Mouse (Mus musculus) heart, postnatal 0 days (tissue): Measurements from ENCODE around the gene Tmem114.

Source experiments
- CTCF ChIP-seq: IDR thresholded peaks from 2 replicates; pipeline ENCODE4 v1.5.1; 2016; ENCODE audit warnings: antibody characterized with exemption, control low read depth, low read depth
- EP300 ChIP-seq: IDR thresholded peaks from 2 replicates; pipeline ENCODE4 v1.6.1; 2016; ENCODE audit warnings: antibody characterized with exemption, low read depth

DNA sequence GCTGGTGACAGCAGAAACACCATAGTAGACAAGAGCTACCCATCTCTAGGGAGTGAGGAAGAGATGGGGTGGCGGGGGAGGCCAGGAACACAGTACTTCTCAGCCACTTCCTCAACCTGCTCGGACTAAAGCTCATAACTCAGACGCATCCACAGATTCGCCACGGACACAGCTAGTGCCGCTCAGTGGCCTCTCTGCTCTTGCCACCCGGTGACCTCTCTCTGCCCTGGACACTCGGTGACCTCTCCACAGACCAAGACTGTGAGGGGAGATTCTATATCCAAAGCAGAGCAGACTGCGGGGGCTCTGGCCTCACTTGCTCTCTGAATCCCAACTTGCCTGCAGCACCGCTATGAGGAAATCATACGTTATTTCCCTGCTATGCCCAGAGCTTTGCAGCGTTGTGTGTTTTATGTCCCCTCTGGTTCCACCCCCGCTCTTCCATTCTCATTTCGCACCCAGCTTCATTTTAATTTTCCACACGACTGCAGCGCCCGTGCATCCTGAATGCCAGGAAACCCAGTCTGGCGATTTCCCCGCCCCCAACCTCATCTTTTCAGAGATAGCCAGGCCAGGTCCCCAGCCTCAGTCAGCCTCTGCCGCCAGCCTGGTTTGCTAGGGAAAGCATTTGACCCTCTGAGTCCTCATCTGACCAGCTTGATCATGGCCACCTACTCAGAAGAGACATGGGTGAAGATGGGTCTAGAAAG lies 7.8 kb downstream of the Tmem114 start:
- no peak for TF ChIP-seq CTCF
- TF ChIP-seq EP300, result no peak
